Mouse (Mus musculus) hindbrain, embryonic 16.5 days (tissue): Measurements from ENCODE around the gene Tppp. TPM values are rescaled to one million over a fixed set of nuclear protein-coding genes. Genes with fewer than 3 reads are reported as not detected.
"Not testable (repeated sequence)": the region's sequence is repeated elsewhere in the genome, so short reads cannot be mapped to it uniquely, and the experiment has no call there.

Experiments
- ATAC-seq: fragments of 200-750 bp; cut with Nextera tagmentation; 2 replicates; pipeline ENCODE4 v1.8.0; 2017; ENCODE audit warnings: moderate TSS enrichment, moderate library complexity
- H3K27ac ChIP-seq: fragments of 300-500 bp; sonication (generic); 2 replicates; pipeline ENCODE4 v1.5.1; 2014; ENCODE audit warnings: low read depth, mild to moderate bottlenecking, control low read depth, low read length, moderate library complexity
- H3K27me3 ChIP-seq: fragments of 300-500 bp; sonication (generic); replicated peaks from 2 replicates; pipeline ENCODE4 v1.6.1; 2014; ENCODE audit warnings: low read length; ENCODE audit not compliant: control insufficient read depth, insufficient read depth
- H3K36me3 ChIP-seq: fragments of 300-500 bp; sonication (generic); 2 replicates; pipeline ENCODE4 v1.6.1; 2014; ENCODE audit warnings: mild to moderate bottlenecking, low read length, moderate library complexity, mixed read lengths; ENCODE audit not compliant: control insufficient read depth, insufficient read depth
- H3K4me1 ChIP-seq: fragments of 300-500 bp; sonication (generic); 2 replicates; pipeline ENCODE4 v1.6.1; 2014; ENCODE audit warnings: low read depth, low read length; ENCODE audit not compliant: control insufficient read depth, insufficient read depth
- H3K4me2 ChIP-seq: fragments of 300-500 bp; sonication (generic); 2 replicates; pipeline ENCODE4 v1.6.1; 2014; ENCODE audit warnings: mild to moderate bottlenecking, low read length, control low read depth, moderate library complexity
- H3K4me3 ChIP-seq: fragments of 300-500 bp; sonication (generic); 2 replicates; pipeline ENCODE4 v1.5.1; 2014; ENCODE audit warnings: mild to moderate bottlenecking, low read length, control low read depth, moderate library complexity
- H3K9ac ChIP-seq: fragments of 300-500 bp; sonication (generic); 2 replicates; pipeline ENCODE4 v1.6.1; 2014; ENCODE audit warnings: low read depth, mild to moderate bottlenecking, control low read depth, low read length, moderate library complexity
- H3K9me3 ChIP-seq: fragments of 300-500 bp; sonication (generic); 2 replicates; pipeline ENCODE4 v1.6.1; 2014; ENCODE audit warnings: mild to moderate bottlenecking, low read length, moderate library complexity; ENCODE audit not compliant: control insufficient read depth
- WGBS: fragments of 180-500 bp; shearing (Covaris S2); extraction: QIAGEN DNeasy Blood & Tissue Kit; methylation state at CpG from one replicate; pipeline ENCODE4 v1.1.7; 2014; 5-methylcytosine and 5-hydroxymethylcytosine counted together
- polyA plus RNA-seq: library from polyadenylated mRNA; unstranded; fragments of >200 nt; fragmentation: Nextera tagmentation; extraction: Ambion mirVana; gene quantifications from 2 replicates; pipeline ENCODE4 v1.2.1, GENCODE M21; 2015

Tppp gene
- polyA plus RNA-seq, 1 experiment from 2014 or later, result 13.9 TPM

GRCm38 (mm10) chr13:74015908-74016307, 6.7 kb downstream of the Tppp start:
- WGBS, result 62% methylated on average over 4 of the region's 4 CpGs
- Histone ChIP-seq H3K27ac (no peak overlapping the region), H3K9me3 (no peaks in the 10 kb centered on the region), H3K27me3 (no peaks in the 10 kb centered on the region), H3K4me1 (peaks cover 9% of the 10 kb centered on the region), H3K4me2 (no peak overlapping the region), H3K36me3 (no peaks in the 10 kb centered on the region), H3K9ac (no peak overlapping the region), H3K4me3 (no peak overlapping the region)
- ATAC-seq, result no peak

GRCm38 (mm10) chr13:74017426-74017825, 8.2 kb downstream of the Tppp start:
- no peaks in the 10 kb centered on the region for H3K9me3 ChIP-seq
- no peak for ATAC-seq
- peaks cover 2% of the 10 kb centered on the region for H3K36me3 ChIP-seq
- no peaks in the 10 kb centered on the region; the same call in 1 of the 2 replicates for H3K4me1 ChIP-seq
- 80% methylated on average over 4 of the region's 4 CpGs for WGBS
- H3K4me2 ChIP-seq, result no peak overlapping the region
- no peaks in the 10 kb centered on the region for H3K27me3 ChIP-seq
- no peak overlapping the region for H3K27ac ChIP-seq
- H3K4me3 ChIP-seq, result no peak overlapping the region
- H3K9ac ChIP-seq, result no peak overlapping the region

GRCm38 (mm10) chr13:74019006-74019405, 9.8 kb downstream of the Tppp start:
- not testable (repeated sequence) for H3K27ac ChIP-seq, H3K27me3 ChIP-seq, H3K4me3 ChIP-seq, ATAC-seq, H3K9me3 ChIP-seq, H3K4me1 ChIP-seq, H3K36me3 ChIP-seq, H3K4me2 ChIP-seq, H3K9ac ChIP-seq
- 87% methylated on average over 8 of the region's 8 CpGs for WGBS

- Histone ChIP-seq H3K9me3 (no peaks in the 10 kb centered on the region), H3K4me2 (no peak overlapping the region), H3K27me3 (no peaks in the 10 kb centered on the region), H3K27ac (no peak overlapping the region), H3K9ac (no peak overlapping the region), H3K4me1 (peaks cover 6% of the 10 kb centered on the region), H3K36me3 (peaks cover 6% of the 10 kb centered on the region), H3K4me3 (no peak overlapping the region)
- ATAC-seq, result peak; percentile 43
- WGBS, result 66% methylated on average over 4 of the region's 4 CpGs
Observed at GRCm38 (mm10) chr13:74025151-74026081, 16.2 kb downstream of the Tppp start.

- ATAC-seq, result peak; percentile 50
- Histone ChIP-seq H3K4me3 (no peak overlapping the region), H3K36me3 (peaks cover 8% of the 10 kb centered on the region), H3K9ac (no peak overlapping the region), H3K27ac (no peak overlapping the region), H3K9me3 (no peaks in the 10 kb centered on the region), H3K27me3 (no peaks in the 10 kb centered on the region), H3K4me2 (no peak overlapping the region), H3K4me1 (peaks cover 6% of the 10 kb centered on the region)
- 19% methylated on average over 2 of the region's 2 CpGs for WGBS
Observed at GRCm38 (mm10) chr13:74026215-74026614, 17.0 kb downstream of the Tppp start.

GRCm38 (mm10) chr13:74028116-74028515, 18.9 kb downstream of the Tppp start:
- Histone ChIP-seq H3K27me3 (no peaks in the 10 kb centered on the region), H3K9ac (no peak overlapping the region), H3K36me3 (peaks cover 10% of the 10 kb centered on the region), H3K4me3 (no peak overlapping the region), H3K4me2 (no peak overlapping the region), H3K4me1 (peaks cover 6% of the 10 kb centered on the region), H3K27ac (no peak overlapping the region), H3K9me3 (no peaks in the 10 kb centered on the region)
- no peak for ATAC-seq
- whole genome bisulfite sequencing, result 58% methylated on average over 2 of the region's 2 CpGs

- 90% methylated on average over 2 of the region's 2 CpGs for WGBS
Observed at GRCm38 (mm10) chr13:74029013-74029412, 19.8 kb downstream of the Tppp start.

GRCm38 (mm10) chr13:74030691-74031090, 21.5 kb downstream of the Tppp start:
- H3K9ac ChIP-seq, result no peak overlapping the region
- H3K4me1 ChIP-seq, result peaks cover 1% of the 10 kb centered on the region
- 89% methylated on average over 7 of the region's 7 CpGs for WGBS
- no peak overlapping the region for H3K4me3 ChIP-seq
- H3K9me3 ChIP-seq, result no peaks in the 10 kb centered on the region
- no peaks in the 10 kb centered on the region for H3K27me3 ChIP-seq
- no peak for ATAC-seq
- no peak overlapping the region for H3K4me2 ChIP-seq
- no peak overlapping the region for H3K27ac ChIP-seq
- peaks cover 10% of the 10 kb centered on the region for H3K36me3 ChIP-seq

More at GRCm38 (mm10) chr13:74029013-74029412, 19.8 kb downstream of the Tppp start:
- peaks cover 10% of the 10 kb centered on the region for H3K36me3 ChIP-seq
- H3K27me3 ChIP-seq, result no peaks in the 10 kb centered on the region
- no peaks in the 10 kb centered on the region for H3K9me3 ChIP-seq
- peaks cover 6% of the 10 kb centered on the region for H3K4me1 ChIP-seq
- H3K9ac ChIP-seq, result no peak overlapping the region
- no peak for ATAC-seq
- H3K4me3 ChIP-seq, result no peak overlapping the region
- no peak overlapping the region for H3K27ac ChIP-seq
- H3K4me2 ChIP-seq, result no peak overlapping the region

GRCm38 (mm10) chr13:74031133-74031532, 21.9 kb downstream of the Tppp start:
- H3K27ac ChIP-seq, result no peak overlapping the region
- ATAC-seq, result no peak
- no peaks in the 10 kb centered on the region for H3K9me3 ChIP-seq
- WGBS, result 88% methylated on average over 8 of the region's 8 CpGs
- no peaks in the 10 kb centered on the region for H3K4me1 ChIP-seq
- H3K4me2 ChIP-seq, result no peak overlapping the region
- peaks cover 10% of the 10 kb centered on the region for H3K36me3 ChIP-seq
- H3K4me3 ChIP-seq, result no peak overlapping the region
- no peak overlapping the region for H3K9ac ChIP-seq
- H3K27me3 ChIP-seq, result no peaks in the 10 kb centered on the region
